Mouse (Mus musculus) splenic B cell, adult 2 months (primary cell): Measurements from ENCODE around the gene Zfp462.

Source experiments
- DNase-seq: peaks from one replicate; pipeline ENCODE4 v3.0.0-alpha.2; 2011; ENCODE audit warnings: low read depth, low spot score
- H3K27me3 ChIP-seq: 2 replicates; pipeline ENCODE4 v1.6.1; 2012; ENCODE audit warnings: mild to moderate bottlenecking, low read length, moderate library complexity, mixed read lengths; ENCODE audit not compliant: control insufficient read depth, poor library complexity, insufficient read depth, severe bottlenecking
- H3K36me3 ChIP-seq: 2 replicates; pipeline ENCODE4 v1.6.1; 2012; ENCODE audit warnings: mild to moderate bottlenecking, low read length, moderate library complexity, mixed read lengths; ENCODE audit not compliant: control insufficient read depth, poor library complexity, insufficient read depth, severe bottlenecking

Zfp462 gene

GRCm38 (mm10) chr4:54947056-54947990 lies 2.5 kb downstream of the Zfp462 start:
- Histone ChIP-seq H3K27me3 (no peaks in the 10 kb centered on the region), H3K36me3 (no peaks in the 10 kb centered on the region)
- no peak for DNase-seq

- no peaks in the 10 kb centered on the region for H3K27me3 ChIP-seq
- no peak for DNase-seq
- H3K36me3 ChIP-seq = no peaks in the 10 kb centered on the region
Observed at GRCm38 (mm10) chr4:54947991-54948615, 3.3 kb downstream of the Zfp462 start.

- DNase-seq = no peak
- Histone ChIP-seq H3K36me3 (no peaks in the 10 kb centered on the region), H3K27me3 (no peaks in the 10 kb centered on the region)
Observed at GRCm38 (mm10) chr4:54948616-54949560, 4.0 kb downstream of the Zfp462 start.

GRCm38 (mm10) chr4:54949561-54949940 lies 4.7 kb downstream of the Zfp462 start:
- H3K27me3 ChIP-seq = no peaks in the 10 kb centered on the region
- no peaks in the 10 kb centered on the region for H3K36me3 ChIP-seq
- no peak for DNase-seq

- no peaks in the 10 kb centered on the region for H3K36me3 ChIP-seq
- no peaks in the 10 kb centered on the region for H3K27me3 ChIP-seq
- DNase-seq = no peak
Observed at GRCm38 (mm10) chr4:54950136-54950535, 5.3 kb downstream of the Zfp462 start.

GRCm38 (mm10) chr4:54950866-54951265 lies 6.0 kb downstream of the Zfp462 start:
- no peaks in the 10 kb centered on the region for H3K36me3 ChIP-seq
- H3K27me3 ChIP-seq = no peaks in the 10 kb centered on the region
- no peak for DNase-seq

- no peak for DNase-seq
- H3K27me3 ChIP-seq = no peaks in the 10 kb centered on the region
- H3K36me3 ChIP-seq = no peaks in the 10 kb centered on the region
Observed at GRCm38 (mm10) chr4:54953657-54954395, 9.0 kb downstream of the Zfp462 start.

GRCm38 (mm10) chr4:54954455-54954854 lies 9.6 kb downstream of the Zfp462 start:
- Histone ChIP-seq H3K27me3 (no peaks in the 10 kb centered on the region), H3K36me3 (no peaks in the 10 kb centered on the region)
- no peak for DNase-seq

GRCm38 (mm10) chr4:54960776-54961175 lies 15.9 kb downstream of the Zfp462 start:
- no peaks in the 10 kb centered on the region for H3K36me3 ChIP-seq
- DNase-seq = no peak
- no peaks in the 10 kb centered on the region for H3K27me3 ChIP-seq

- Histone ChIP-seq H3K27me3 (no peaks in the 10 kb centered on the region), H3K36me3 (no peaks in the 10 kb centered on the region)
- no peak for DNase-seq
Observed at GRCm38 (mm10) chr4:54962141-54962540, 17.3 kb downstream of the Zfp462 start.

GRCm38 (mm10) chr4:54963551-54963950 lies 18.7 kb downstream of the Zfp462 start:
- Histone ChIP-seq H3K36me3 (no peaks in the 10 kb centered on the region), H3K27me3 (no peaks in the 10 kb centered on the region)
- DNase-seq = no peak

- no peaks in the 10 kb centered on the region for H3K27me3 ChIP-seq
- no peaks in the 10 kb centered on the region for H3K36me3 ChIP-seq
- no peak for DNase-seq
Observed at GRCm38 (mm10) chr4:54965169-54965695, 20.4 kb downstream of the Zfp462 start.

- Histone ChIP-seq H3K27me3 (no peaks in the 10 kb centered on the region), H3K36me3 (no peaks in the 10 kb centered on the region)
- DNase-seq = no peak
Observed at GRCm38 (mm10) chr4:54966161-54966806, 21.4 kb downstream of the Zfp462 start.
